Mouse (Mus musculus): ENCODE data around the gene Dctn2. TPM values are rescaled to one million over a fixed set of nuclear protein-coding genes. Genes with fewer than 3 reads are reported as not detected.
"Not testable (repeated sequence)": the region's sequence is repeated elsewhere in the genome, so short reads cannot be mapped to it uniquely, and the experiment has no call there.

The Dctn2 gene
- polyA plus RNA-seq, 1 experiment from 2014 or later: 308 TPM

- no peaks in the 10 kb centered on the region for H3K27me3 ChIP-seq
- peak overlapping the region; percentile 92 for H3K4me2 ChIP-seq
- peak overlapping the region; percentile 98 for H3K27ac ChIP-seq
- peaks cover 48% of the 10 kb centered on the region for H3K4me1 ChIP-seq (replicated peaks)
- ATAC-seq (ENCODE audit: low FRiP score): no peak
- H3K9ac ChIP-seq: peak overlapping the region; percentile 81
- WGBS: 51% methylated on average over 5 of the region's 5 CpGs
- H3K9me3 ChIP-seq: no peaks in the 10 kb centered on the region
- H3K36me3 ChIP-seq: peaks cover 43% of the 10 kb centered on the region
- peak overlapping the region; percentile 63 for H3K4me3 ChIP-seq
These were observed 25.9 kb downstream of the Dctn2 start for GRCm38 (mm10) chr10:127291881-127292638.

- Histone ChIP-seq H3K36me3 (peaks cover 49% of the 10 kb centered on the region), H3K27ac (no peak overlapping the region), H3K4me3 (no peak overlapping the region), H3K9me3 (no peaks in the 10 kb centered on the region), H3K4me1 (replicated peaks) (peaks cover 38% of the 10 kb centered on the region), H3K4me2 (peak overlapping the region; percentile 92; the same call in 1 of the 2 replicates), H3K27me3 (no peaks in the 10 kb centered on the region), H3K9ac (peak overlapping the region; percentile 81; the same call in 1 of the 2 replicates)
- 94% methylated on average over 6 of the region's 6 CpGs for WGBS
- no peak for ATAC-seq (ENCODE audit: low FRiP score)
These were observed 26.9 kb downstream of the Dctn2 start for GRCm38 (mm10) chr10:127292987-127293538.

GRCm38 (mm10) chr10:127293590-127294113, 27.5 kb downstream of the Dctn2 start:
- H3K36me3 ChIP-seq: peaks cover 50% of the 10 kb centered on the region
- H3K4me3 ChIP-seq: no peak overlapping the region
- WGBS: 92% methylated on average over 3 of the region's 3 CpGs
- no peaks in the 10 kb centered on the region for H3K27me3 ChIP-seq
- H3K4me1 ChIP-seq (replicated peaks): peaks cover 38% of the 10 kb centered on the region
- no peak overlapping the region for H3K27ac ChIP-seq
- H3K4me2 ChIP-seq: no peak overlapping the region
- no peaks in the 10 kb centered on the region for H3K9me3 ChIP-seq
- no peak for ATAC-seq (ENCODE audit: low FRiP score)
- no peak overlapping the region for H3K9ac ChIP-seq

DNA sequence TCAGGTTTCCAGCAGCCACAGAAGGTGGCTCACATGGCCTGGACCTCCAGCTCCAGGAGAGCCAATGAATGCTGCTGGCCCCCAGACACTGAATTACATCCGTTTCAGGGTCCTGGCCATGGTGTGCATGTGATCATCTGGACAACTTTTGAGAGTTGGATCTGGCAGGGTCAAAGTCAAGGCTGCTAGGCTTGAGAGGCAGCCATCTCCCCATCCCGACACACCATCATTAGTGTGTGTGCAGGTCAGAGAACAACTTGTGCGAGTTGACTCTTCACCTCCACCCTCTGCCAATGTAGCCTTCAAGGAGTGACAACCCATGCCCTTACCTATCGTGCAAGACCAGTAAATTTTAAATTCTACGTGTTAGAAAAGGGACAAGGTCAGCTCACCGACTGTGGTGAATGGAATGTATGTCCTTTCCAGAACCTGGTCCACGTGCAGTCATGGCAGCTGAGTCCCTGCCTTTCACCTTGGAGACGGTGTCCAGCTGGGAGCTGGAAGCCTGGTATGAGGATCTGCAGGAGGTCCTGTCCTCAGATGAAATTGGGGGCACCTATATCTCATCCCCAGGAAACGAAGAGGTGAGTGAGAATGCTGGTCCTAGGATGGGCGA, 28.8 kb downstream of the Dctn2 start:
- H3K4me2 ChIP-seq: no peak overlapping the region
- no peak for ATAC-seq (ENCODE audit: low FRiP score)
- WGBS: 94% methylated on average over 10 of the region's 10 CpGs
- H3K27ac ChIP-seq: no peak overlapping the region
- H3K36me3 ChIP-seq: peaks cover 63% of the 10 kb centered on the region
- no peak overlapping the region for H3K9ac ChIP-seq
- H3K4me1 ChIP-seq (replicated peaks): peaks cover 29% of the 10 kb centered on the region
- no peaks in the 10 kb centered on the region for H3K9me3 ChIP-seq
- no peaks in the 10 kb centered on the region for H3K27me3 ChIP-seq
- no peak overlapping the region for H3K4me3 ChIP-seq

DNA sequence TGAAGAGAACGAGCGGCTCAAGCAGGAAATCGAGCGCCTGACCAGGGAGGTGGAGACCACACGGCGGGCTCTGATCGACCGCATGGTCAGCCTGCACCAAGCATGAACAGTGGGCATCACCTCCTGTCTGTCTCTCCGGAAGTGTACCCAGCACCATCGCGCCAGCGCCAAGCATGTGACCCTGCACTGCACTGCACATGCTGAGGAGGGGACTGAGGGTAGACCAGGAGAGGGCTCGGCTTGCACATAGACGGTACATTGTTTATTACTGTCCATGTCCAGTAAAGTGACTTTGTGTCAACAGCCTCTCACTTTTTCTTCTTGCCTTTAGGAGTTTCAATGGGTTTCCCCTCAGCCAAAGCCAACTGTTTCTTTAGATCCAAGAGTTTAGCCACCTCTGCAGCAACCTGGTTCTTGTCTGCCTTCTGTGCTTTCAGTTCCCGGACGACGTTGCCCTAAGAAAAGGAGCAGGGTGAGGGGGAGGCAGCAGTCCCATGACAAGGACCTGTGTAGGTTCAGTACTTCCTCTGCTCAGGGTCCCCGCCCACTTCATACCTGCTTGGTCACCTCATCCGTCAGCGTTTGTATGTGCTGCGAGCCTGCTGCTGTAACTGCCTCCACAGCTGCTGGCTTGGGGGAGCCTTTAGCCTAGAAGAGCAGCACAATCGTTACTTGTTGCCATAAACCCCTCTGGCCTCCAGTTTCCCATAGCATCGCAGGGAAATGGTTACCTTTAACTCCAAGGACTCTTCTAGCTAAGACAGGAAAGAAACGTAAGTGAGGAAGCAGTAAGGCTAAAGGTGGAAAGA, 30.0 kb downstream of the Dctn2 start:
- Histone ChIP-seq H3K4me2 (no peak overlapping the region), H3K9ac (no peak overlapping the region), H3K4me3 (no peak overlapping the region), H3K4me1 (replicated peaks) (peaks cover 26% of the 10 kb centered on the region), H3K9me3 (no peaks in the 10 kb centered on the region), H3K27me3 (no peaks in the 10 kb centered on the region), H3K36me3 (peaks cover 74% of the 10 kb centered on the region), H3K27ac (no peak overlapping the region)
- no peak for ATAC-seq (ENCODE audit: low FRiP score)
- WGBS: 92% methylated on average over 24 of the region's 24 CpGs

- WGBS: 93% methylated on average over 16 of the region's 16 CpGs
- no peaks in the 10 kb centered on the region for H3K9me3 ChIP-seq
- H3K36me3 ChIP-seq: peaks cover 84% of the 10 kb centered on the region
- peaks cover 16% of the 10 kb centered on the region for H3K4me1 ChIP-seq (replicated peaks)
- H3K27ac ChIP-seq: no peak overlapping the region
- H3K4me3 ChIP-seq: no peak overlapping the region
- no peak overlapping the region for H3K9ac ChIP-seq
- no peak overlapping the region for H3K4me2 ChIP-seq
- no peak for ATAC-seq (ENCODE audit: low FRiP score)
- no peaks in the 10 kb centered on the region for H3K27me3 ChIP-seq
These were observed 31.1 kb downstream of the Dctn2 start for GRCm38 (mm10) chr10:127297015-127297871.

- Histone ChIP-seq H3K4me2 (no peak overlapping the region), H3K9me3 (no peaks in the 10 kb centered on the region), H3K4me1 (replicated peaks) (no peaks in the 10 kb centered on the region), H3K4me3 (no peak overlapping the region), H3K9ac (no peak overlapping the region), H3K27ac (no peak overlapping the region), H3K36me3 (peaks cover 93% of the 10 kb centered on the region), H3K27me3 (no peaks in the 10 kb centered on the region)
- ATAC-seq (ENCODE audit: low FRiP score): no peak
- WGBS: 90% methylated on average over 6 of the region's 6 CpGs
These were observed 34.2 kb downstream of the Dctn2 start for GRCm38 (mm10) chr10:127300361-127300760.

DNA sequence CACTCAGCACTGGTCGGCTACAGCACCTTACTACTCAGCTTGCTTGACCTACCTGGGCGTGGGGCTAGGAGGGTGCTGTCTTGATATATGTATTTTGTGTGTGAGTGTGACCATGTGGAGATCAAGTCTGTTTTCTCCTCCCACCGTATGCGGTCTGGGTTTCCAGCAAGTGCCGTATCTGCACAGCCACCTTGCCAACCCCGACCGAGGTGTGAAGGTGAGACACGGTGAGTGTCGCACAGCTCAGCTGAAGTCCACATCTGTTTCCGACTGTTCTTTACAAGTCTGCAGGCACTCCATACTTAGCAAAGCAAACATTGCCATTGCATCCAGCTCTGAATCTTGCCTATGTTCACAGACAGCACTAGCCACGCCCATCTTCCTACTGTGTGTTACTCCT, 37.0 kb downstream of the Dctn2 start:
- ATAC-seq (ENCODE audit: low FRiP score): no peak
- Histone ChIP-seq H3K9ac (no peak overlapping the region), H3K27ac (no peak overlapping the region), H3K4me2 (no peak overlapping the region), H3K4me3 (no peak overlapping the region), H3K36me3 (peaks cover 93% of the 10 kb centered on the region), H3K9me3 (no peaks in the 10 kb centered on the region), H3K27me3 (no peaks in the 10 kb centered on the region), H3K4me1 (replicated peaks) (no peaks in the 10 kb centered on the region)
- WGBS: 96% methylated on average over 11 of the region's 11 CpGs

DNA sequence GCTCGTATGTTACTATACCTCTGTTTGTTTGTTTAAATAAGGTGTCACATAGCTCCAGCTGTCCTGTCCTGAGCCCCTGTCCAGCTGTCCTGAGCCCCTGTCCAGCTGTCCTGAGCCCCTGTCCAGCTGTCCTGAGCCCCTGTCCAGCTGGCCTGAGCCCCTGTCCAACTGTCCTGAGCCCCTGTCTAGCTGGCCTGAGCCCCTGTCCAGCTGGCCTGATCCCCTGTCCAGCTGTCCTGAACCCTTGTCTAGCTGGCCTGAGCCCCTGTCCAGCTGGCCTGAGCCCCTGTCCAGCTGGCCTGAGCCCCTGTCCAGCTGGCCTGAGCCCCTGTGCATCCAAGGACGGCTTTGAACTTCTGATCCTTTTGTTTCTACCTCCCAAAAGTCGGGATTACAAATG, 43.0 kb downstream of the Dctn2 start:
- H3K4me2 ChIP-seq; ATAC-seq (ENCODE audit: low FRiP score); H3K27me3 ChIP-seq; H3K27ac ChIP-seq; H3K4me3 ChIP-seq; H3K9ac ChIP-seq; H3K9me3 ChIP-seq: not testable (repeated sequence)
- Histone ChIP-seq H3K4me1 (replicated peaks) (peaks cover 14% of the 10 kb centered on the region), H3K36me3 (peaks cover 52% of the 10 kb centered on the region)
- WGBS: 93% methylated on average over 3 of the region's 3 CpGs

GRCm38 (mm10) chr10:127310523-127311475, 44.6 kb downstream of the Dctn2 start:
- Histone ChIP-seq H3K4me3 (peak overlapping the region; percentile 70), H3K27me3 (no peaks in the 10 kb centered on the region), H3K4me2 (peak overlapping the region; percentile 82), H3K9me3 (no peaks in the 10 kb centered on the region), H3K36me3 (peaks cover 36% of the 10 kb centered on the region), H3K4me1 (replicated peaks) (peaks cover 14% of the 10 kb centered on the region), H3K27ac (peak overlapping the region; percentile 85), H3K9ac (peak overlapping the region; percentile 85)
- WGBS: 40% methylated on average over 23 of the region's 23 CpGs
- peak; percentile 38 for ATAC-seq (ENCODE audit: low FRiP score)

Data from hindbrain, embryonic 13.5 days (tissue).